Mouse (Mus musculus) intestine, embryonic 14.5 days (tissue): ENCODE results near the gene Atp2a3. TPM values are rescaled to one million over a fixed set of nuclear protein-coding genes. Genes with fewer than 3 reads are reported as not detected.

ENCODE experiments used
- ATAC-seq: fragments of 200-750 bp; cut with Nextera tagmentation; replicated peaks from 2 replicates; pipeline ENCODE4 v1.8.0; 2017; ENCODE audit warnings: low read depth, moderate number of reproducible peaks, moderate TSS enrichment, moderate library complexity; ENCODE audit not compliant: low FRiP score, low TSS enrichment
- DNase-seq: peaks from one replicate; pipeline ENCODE4 v3.0.0-alpha.2; 2018; ENCODE audit warnings: low spot score
- H3K27ac ChIP-seq: fragments of 300-500 bp; sonication (generic); 2 replicates; pipeline ENCODE4 v1.5.1; 2014; ENCODE audit warnings: low read depth, mild to moderate bottlenecking, control low read depth
- H3K27me3 ChIP-seq: fragments of 300-500 bp; sonication (generic); replicated peaks from 2 replicates; pipeline ENCODE4 v1.6.1; 2014; ENCODE audit warnings: low read length, control low read depth; ENCODE audit not compliant: control insufficient read depth, insufficient read depth
- H3K36me3 ChIP-seq: fragments of 300-500 bp; sonication (generic); 2 replicates; pipeline ENCODE4 v1.6.1; 2014; ENCODE audit warnings: low read length, control low read depth; ENCODE audit not compliant: control insufficient read depth, insufficient read depth
- H3K4me1 ChIP-seq: fragments of 300-500 bp; sonication (generic); replicated peaks from 2 replicates; pipeline ENCODE4 v1.6.1; 2014; ENCODE audit warnings: low read length, control low read depth, mixed read lengths; ENCODE audit not compliant: control insufficient read depth, insufficient read depth
- H3K4me2 ChIP-seq: fragments of 300-500 bp; sonication (generic); 2 replicates; pipeline ENCODE4 v1.6.1; 2014; ENCODE audit warnings: low read length
- H3K4me3 ChIP-seq: fragments of 300-500 bp; sonication (generic); 2 replicates; pipeline ENCODE4 v1.5.1; 2014; ENCODE audit warnings: low read depth, low read length, control low read depth, mixed read lengths
- H3K9ac ChIP-seq: fragments of 300-500 bp; sonication (generic); 2 replicates; pipeline ENCODE4 v1.6.1; 2014; ENCODE audit warnings: mild to moderate bottlenecking, low read length
- H3K9me3 ChIP-seq: fragments of 300-500 bp; sonication (generic); 2 replicates; pipeline ENCODE4 v1.6.1; 2016; ENCODE audit warnings: low read length, control low read depth; ENCODE audit not compliant: control insufficient read depth
- WGBS: fragments of 180-500 bp; shearing (Covaris S2); extraction: QIAGEN DNeasy Blood & Tissue Kit; methylation state at CpG from one replicate; pipeline ENCODE4 v1.1.7; 2014; 5-methylcytosine and 5-hydroxymethylcytosine counted together
- polyA plus RNA-seq: library from polyadenylated mRNA; unstranded; fragments of >200 nt; fragmentation: Nextera tagmentation; extraction: Ambion mirVana; gene quantifications from 2 replicates; pipeline ENCODE4 v1.2.1, GENCODE M21; 2014

The Atp2a3 gene
- 17.4 and 21.4 TPM in 2 replicates for polyA plus RNA-seq

GRCm38 (mm10) chr11:72961072-72961980 is at the start of gene Atp2a3:
TSS of gene Atp2a3 (plus strand) at chr11:72961169.
- Histone ChIP-seq H3K4me2 (peak within 1 kb of the TSS; percentile 63), H3K4me1 (peaks cover 42% of the 10 kb centered on the region), H3K36me3 (no peaks in the 10 kb centered on the region), H3K9ac (peak within 1 kb of the TSS; percentile 13; the same call in 1 of the 2 replicates), H3K27ac (no peak within 1 kb of the TSS; the same call in 1 of the 2 replicates), H3K4me3 (peak within 1 kb of the TSS; percentile 39), H3K27me3 (peaks cover 12% of the 10 kb centered on the region), H3K9me3 (no peaks in the 10 kb centered on the region)
- peak; percentile 68 for DNase-seq
- ATAC-seq: 0 out of 2 replicates have a peak, but pooled peaks have one; percentile 11
- 4% methylated on average over 70 of the region's 70 CpGs for WGBS

GRCm38 (mm10) chr11:72917299-72917996 is 43.5 kb upstream of the Atp2a3 start:
- Histone ChIP-seq H3K27ac (no peak overlapping the region), H3K27me3 (no peaks in the 10 kb centered on the region), H3K36me3 (peaks cover 90% of the 10 kb centered on the region), H3K4me3 (no peak overlapping the region), H3K4me1 (no peaks in the 10 kb centered on the region), H3K4me2 (no peak overlapping the region), H3K9ac (no peak overlapping the region), H3K9me3 (no peaks in the 10 kb centered on the region)
- DNase-seq (no peak), ATAC-seq (no peak)
- 81% methylated on average over 7 of the region's 7 CpGs for WGBS

- Histone ChIP-seq H3K4me2 (no peak overlapping the region), H3K27ac (peak overlapping the region; percentile 27; the same call in 1 of the 2 replicates), H3K4me3 (no peak overlapping the region), H3K9ac (no peak overlapping the region), H3K9me3 (no peaks in the 10 kb centered on the region), H3K27me3 (no peaks in the 10 kb centered on the region), H3K4me1 (peaks cover 13% of the 10 kb centered on the region), H3K36me3 (peaks cover 60% of the 10 kb centered on the region)
- WGBS: 29% methylated on average over 4 of the region's 4 CpGs
- DNase-seq (no peak), ATAC-seq (0 out of 2 replicates have a peak, but pooled peaks have one; percentile 25)
These were observed 37.9 kb upstream of the Atp2a3 start for GRCm38 (mm10) chr11:72923116-72923515.

- no peak overlapping the region for H3K9ac ChIP-seq
- 44% methylated on average over 1 of the region's 1 CpGs for WGBS
- H3K9me3 ChIP-seq: no peaks in the 10 kb centered on the region
- no peak overlapping the region for H3K4me2 ChIP-seq
- DNase-seq: no peak
- 0 out of 2 replicates have a peak overlapping the region, but pooled peaks have one; percentile 18 for H3K27ac ChIP-seq
- H3K4me3 ChIP-seq: no peak overlapping the region
- peaks cover 49% of the 10 kb centered on the region for H3K36me3 ChIP-seq
- peaks cover 13% of the 10 kb centered on the region for H3K4me1 ChIP-seq
- ATAC-seq: no peak
- no peaks in the 10 kb centered on the region for H3K27me3 ChIP-seq
These were observed 36.5 kb upstream of the Atp2a3 start for GRCm38 (mm10) chr11:72924458-72924857.

- Histone ChIP-seq H3K4me1 (peaks cover 13% of the 10 kb centered on the region), H3K9me3 (no peaks in the 10 kb centered on the region), H3K4me3 (no peak overlapping the region), H3K4me2 (no peak overlapping the region), H3K36me3 (peaks cover 43% of the 10 kb centered on the region), H3K9ac (no peak overlapping the region), H3K27me3 (no peaks in the 10 kb centered on the region), H3K27ac (no peak overlapping the region)
- ATAC-seq (no peak), DNase-seq (no peak)
- 65% methylated on average over 2 of the region's 2 CpGs for WGBS
These were observed 35.9 kb upstream of the Atp2a3 start for GRCm38 (mm10) chr11:72925067-72925466.

GRCm38 (mm10) chr11:72926226-72926890 is 34.6 kb upstream of the Atp2a3 start:
- DNase-seq: peak; percentile 79
- peak; percentile 44; the same call in 1 of the 2 replicates for ATAC-seq
- H3K36me3 ChIP-seq: peaks cover 32% of the 10 kb centered on the region
- no peak overlapping the region for H3K27ac ChIP-seq
- peaks cover 13% of the 10 kb centered on the region for H3K4me1 ChIP-seq
- no peaks in the 10 kb centered on the region for H3K27me3 ChIP-seq
- H3K9me3 ChIP-seq: no peaks in the 10 kb centered on the region
- WGBS: 52% methylated on average over 13 of the region's 13 CpGs
- no peak overlapping the region for H3K4me2 ChIP-seq
- no peak overlapping the region for H3K4me3 ChIP-seq
- no peak overlapping the region for H3K9ac ChIP-seq

- ATAC-seq (no peak), DNase-seq (no peak)
- WGBS: 54% methylated on average over 2 of the region's 2 CpGs
- Histone ChIP-seq H3K4me3 (no peak overlapping the region), H3K36me3 (peaks cover 19% of the 10 kb centered on the region), H3K27ac (no peak overlapping the region), H3K4me2 (no peak overlapping the region), H3K9ac (no peak overlapping the region), H3K9me3 (no peaks in the 10 kb centered on the region), H3K4me1 (peaks cover 13% of the 10 kb centered on the region), H3K27me3 (no peaks in the 10 kb centered on the region)
These were observed 32.5 kb upstream of the Atp2a3 start for GRCm38 (mm10) chr11:72928516-72928915.
